Mouse (Mus musculus) kidney, embryonic 16.5 days (tissue): ENCODE data around the gene Kcnn3. TPM values are rescaled to one million over a fixed set of nuclear protein-coding genes. Genes with fewer than 3 reads are reported as not detected.

Experiments
- ATAC-seq: fragments of 200-750 bp; cut with Nextera tagmentation; 2 replicates; pipeline ENCODE4 v1.8.0; 2017; ENCODE audit warnings: moderate TSS enrichment; ENCODE audit not compliant: low FRiP score, low TSS enrichment
- H3K27ac ChIP-seq: fragments of 300-500 bp; sonication (generic); 2 replicates; pipeline ENCODE4 v1.5.1; 2014; ENCODE audit warnings: low read length
- H3K27me3 ChIP-seq: fragments of 300-500 bp; sonication (generic); 2 replicates; pipeline ENCODE4 v1.6.1; 2014; ENCODE audit warnings: low read length, control low read depth, mixed read lengths; ENCODE audit not compliant: insufficient read depth
- H3K36me3 ChIP-seq: fragments of 300-500 bp; sonication (generic); 2 replicates; pipeline ENCODE4 v1.6.1; 2014; ENCODE audit warnings: low read length, control low read depth, mixed read lengths; ENCODE audit not compliant: insufficient read depth
- H3K4me1 ChIP-seq: fragments of 300-500 bp; sonication (generic); 2 replicates; pipeline ENCODE4 v1.6.1; 2014; ENCODE audit warnings: low read length, control low read depth, mixed read lengths; ENCODE audit not compliant: insufficient read depth
- H3K4me2 ChIP-seq: fragments of 300-500 bp; sonication (generic); replicated peaks from 2 replicates; pipeline ENCODE4 v1.6.1; 2014; ENCODE audit warnings: low read depth, low read length
- H3K4me3 ChIP-seq: fragments of 300-500 bp; sonication (generic); 2 replicates; pipeline ENCODE4 v1.5.1; 2014; ENCODE audit warnings: mild to moderate bottlenecking, low read length
- H3K9ac ChIP-seq: fragments of 300-500 bp; sonication (generic); replicated peaks from 2 replicates; pipeline ENCODE4 v1.6.1; 2014; ENCODE audit warnings: low read length
- H3K9me3 ChIP-seq: fragments of 300-500 bp; sonication (generic); 2 replicates; pipeline ENCODE4 v1.6.1; 2016; ENCODE audit warnings: low read length, control low read depth
- WGBS: fragments of 180-500 bp; shearing (Covaris S2); extraction: QIAGEN DNeasy Blood & Tissue Kit; methylation state at CpG from one replicate; pipeline ENCODE4 v1.1.7; 2014; 5-methylcytosine and 5-hydroxymethylcytosine counted together
- polyA plus RNA-seq: library from polyadenylated mRNA; unstranded; fragments of >200 nt; fragmentation: Nextera tagmentation; extraction: Ambion mirVana; gene quantifications from 2 replicates; pipeline ENCODE4 v1.2.1, GENCODE M21; 2015

Kcnn3 gene
- polyA plus RNA-seq, 1 experiment from 2014 or later, result 2.6 TPM

GRCm38 (mm10) chr3:89534566-89535097 is 14.7 kb downstream of the Kcnn3 start:
- Histone ChIP-seq H3K27me3 (no peaks in the 10 kb centered on the region), H3K9ac (no peak overlapping the region), H3K4me2 (no peak overlapping the region), H3K36me3 (no peaks in the 10 kb centered on the region), H3K4me1 (no peaks in the 10 kb centered on the region), H3K4me3 (no peak overlapping the region), H3K9me3 (no peaks in the 10 kb centered on the region), H3K27ac (no peak overlapping the region)
- 34% methylated on average over 6 of the region's 6 CpGs for WGBS
- ATAC-seq, result no peak

DNA sequence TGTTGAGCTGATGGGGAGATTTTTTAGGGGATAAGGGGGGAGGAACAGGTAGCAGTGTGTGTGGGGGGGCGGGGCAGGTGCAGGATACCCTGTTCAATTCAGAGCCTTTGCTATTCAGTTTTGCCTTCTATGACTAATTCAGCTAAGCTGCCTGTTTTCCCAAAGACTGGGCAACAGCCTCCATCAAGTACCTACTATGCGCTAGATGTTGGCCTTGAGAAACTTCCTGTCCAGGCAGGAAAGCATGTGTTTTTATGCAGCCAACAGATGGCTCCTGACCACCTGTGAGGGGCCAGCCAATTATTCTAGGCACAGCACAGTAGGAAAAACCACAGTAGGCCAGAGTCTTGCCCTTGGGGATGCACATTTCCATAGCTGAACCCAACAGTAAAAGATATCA is 15.2 kb downstream of the Kcnn3 start:
- no peak overlapping the region for H3K4me2 ChIP-seq
- H3K4me1 ChIP-seq, result no peaks in the 10 kb centered on the region
- 95% methylated on average over 2 of the region's 2 CpGs for WGBS

DNA sequence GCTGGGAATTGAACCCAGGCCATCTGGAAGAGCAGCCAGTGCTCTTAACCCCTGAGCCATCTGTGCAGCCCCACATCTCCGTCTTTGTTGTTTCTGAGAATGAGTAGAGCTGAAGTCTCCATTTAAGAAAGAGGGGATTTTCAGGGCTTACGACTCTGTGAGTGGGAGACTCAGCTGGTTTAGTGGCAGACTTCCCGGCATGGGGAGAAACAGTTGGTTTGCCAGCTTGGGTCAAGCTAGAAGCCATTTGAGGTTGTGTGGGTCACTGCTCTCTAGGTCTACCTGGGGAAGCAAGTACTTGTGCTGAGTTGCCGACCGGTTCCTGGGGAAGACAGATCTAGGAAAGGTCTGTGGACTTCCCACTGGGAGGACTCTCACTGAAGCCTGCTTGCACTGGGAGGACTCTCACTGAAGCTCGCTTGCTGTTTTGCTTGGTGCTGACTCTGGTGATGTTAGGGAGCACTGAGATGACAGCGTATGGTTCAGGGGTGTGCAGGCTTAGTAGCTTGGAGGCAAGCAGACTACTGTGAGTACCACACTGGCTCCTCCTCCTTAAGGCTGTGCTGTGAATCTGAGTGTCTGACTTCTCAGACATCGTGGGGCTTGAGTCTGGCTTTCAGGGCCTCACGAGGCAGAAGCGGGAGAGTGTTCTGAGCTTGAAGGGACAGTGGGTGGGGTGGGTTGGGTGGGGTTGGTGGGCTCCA is 19.2 kb downstream of the Kcnn3 start:
- no peaks in the 10 kb centered on the region for H3K36me3 ChIP-seq

More for the DNA sequence above, 15.2 kb downstream of the Kcnn3 start:
- Histone ChIP-seq H3K4me3 (no peak overlapping the region), H3K27ac (no peak overlapping the region), H3K36me3 (no peaks in the 10 kb centered on the region), H3K9me3 (no peaks in the 10 kb centered on the region), H3K27me3 (no peaks in the 10 kb centered on the region), H3K9ac (no peak overlapping the region)
- ATAC-seq, result no peak

DNA sequence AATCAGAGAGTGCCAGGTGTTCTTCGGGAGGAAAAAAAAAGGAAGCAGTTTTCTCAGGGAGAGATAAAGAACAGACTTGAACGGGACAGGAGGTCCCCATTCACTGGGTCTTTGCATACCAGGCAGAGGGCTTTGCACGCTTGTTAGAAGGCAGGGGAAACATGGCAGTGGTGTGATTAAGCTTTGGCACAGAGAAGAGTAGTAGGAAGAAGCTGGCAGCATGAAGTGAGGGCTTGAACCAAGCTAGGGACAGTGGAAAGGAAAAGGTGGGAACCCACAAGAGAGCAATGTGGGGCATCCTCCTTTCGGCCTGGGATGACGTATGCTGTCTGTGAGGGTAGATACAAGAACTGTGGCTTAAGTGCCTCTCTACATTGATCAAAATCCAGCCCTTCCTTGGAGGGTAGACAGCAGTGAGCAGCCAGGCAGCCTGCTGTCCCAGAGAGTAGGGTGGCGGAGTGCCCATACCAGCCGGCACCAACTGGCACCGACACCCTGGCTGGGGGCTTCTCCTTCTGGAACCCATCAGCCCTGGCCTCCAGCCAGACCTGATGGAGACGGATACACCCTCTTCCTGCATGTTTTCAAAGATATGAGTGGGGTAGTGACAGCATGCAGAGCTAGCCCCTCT is 19.9 kb downstream of the Kcnn3 start:
- no peaks in the 10 kb centered on the region for H3K4me1 ChIP-seq
- ATAC-seq, result no peak

More for the DNA sequence above, 19.2 kb downstream of the Kcnn3 start:
- Histone ChIP-seq H3K4me3 (no peak overlapping the region), H3K27ac (no peak overlapping the region), H3K27me3 (no peaks in the 10 kb centered on the region), H3K9me3 (no peaks in the 10 kb centered on the region), H3K9ac (no peak overlapping the region), H3K4me1 (no peaks in the 10 kb centered on the region), H3K4me2 (no peak overlapping the region)
- no peak for ATAC-seq
- 84% methylated on average over 10 of the region's 10 CpGs for WGBS

GRCm38 (mm10) chr3:89540371-89540743 is 20.4 kb downstream of the Kcnn3 start:
- H3K36me3 ChIP-seq, result no peaks in the 10 kb centered on the region
- no peaks in the 10 kb centered on the region for H3K27me3 ChIP-seq
- no peaks in the 10 kb centered on the region for H3K4me1 ChIP-seq
- no peak overlapping the region for H3K4me2 ChIP-seq
- H3K4me3 ChIP-seq, result no peak overlapping the region
- WGBS, result 76% methylated on average over 6 of the region's 6 CpGs
- no peak overlapping the region for H3K9ac ChIP-seq
- no peak overlapping the region for H3K27ac ChIP-seq
- no peak for ATAC-seq
- no peaks in the 10 kb centered on the region for H3K9me3 ChIP-seq

More for the DNA sequence above, 19.9 kb downstream of the Kcnn3 start:
- Histone ChIP-seq H3K4me3 (no peak overlapping the region), H3K27ac (no peak overlapping the region), H3K27me3 (no peaks in the 10 kb centered on the region), H3K9ac (no peak overlapping the region), H3K4me2 (no peak overlapping the region), H3K9me3 (no peaks in the 10 kb centered on the region), H3K36me3 (no peaks in the 10 kb centered on the region)
- 83% methylated on average over 9 of the region's 9 CpGs for WGBS

GRCm38 (mm10) chr3:89546951-89547350 is 27.0 kb downstream of the Kcnn3 start:
- no peaks in the 10 kb centered on the region for H3K36me3 ChIP-seq
- H3K9ac ChIP-seq, result no peak overlapping the region
- peaks cover 2% of the 10 kb centered on the region; the same call in 1 of the 2 replicates for H3K4me1 ChIP-seq
- H3K27me3 ChIP-seq, result no peaks in the 10 kb centered on the region
- H3K4me3 ChIP-seq, result no peak overlapping the region
- H3K9me3 ChIP-seq, result no peaks in the 10 kb centered on the region
- H3K4me2 ChIP-seq, result no peak overlapping the region
- H3K27ac ChIP-seq, result no peak overlapping the region
- no peak for ATAC-seq
- WGBS, result 29% methylated on average over 5 of the region's 5 CpGs

- H3K36me3 ChIP-seq, result no peaks in the 10 kb centered on the region
- ATAC-seq, result 0 out of 2 replicates have a peak, but pooled peaks have one; percentile 54
- no peak overlapping the region for H3K27ac ChIP-seq
- H3K9ac ChIP-seq, result no peak overlapping the region
- peaks cover 2% of the 10 kb centered on the region; the same call in 1 of the 2 replicates for H3K4me1 ChIP-seq
- H3K27me3 ChIP-seq, result no peaks in the 10 kb centered on the region
- no peak overlapping the region for H3K4me2 ChIP-seq
- H3K4me3 ChIP-seq, result no peak overlapping the region
- peaks cover 3% of the 10 kb centered on the region; the same call in 1 of the 2 replicates for H3K9me3 ChIP-seq
- 68% methylated on average over 2 of the region's 2 CpGs for WGBS
Observed at GRCm38 (mm10) chr3:89548805-89549204, 28.8 kb downstream of the Kcnn3 start.

DNA sequence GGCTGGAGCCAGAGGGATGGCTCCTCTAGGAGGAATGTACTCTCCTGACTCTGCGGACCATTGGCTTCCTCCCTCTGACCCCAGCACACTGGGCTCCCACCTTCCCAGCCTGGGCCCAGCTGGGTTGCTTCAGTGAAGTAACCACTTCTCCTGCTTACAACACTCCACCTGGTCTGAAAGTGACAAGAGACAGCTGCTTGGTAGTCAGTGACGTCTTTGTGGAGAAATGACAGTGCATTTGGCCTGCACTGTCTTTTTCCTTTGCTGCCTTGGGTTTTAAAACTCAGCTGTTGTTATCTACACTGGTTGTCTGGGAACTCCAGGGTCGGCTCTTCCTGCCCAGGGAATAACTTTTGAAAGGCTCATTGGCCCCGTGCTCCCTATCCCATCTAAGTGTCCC is 29.5 kb downstream of the Kcnn3 start:
- H3K27me3 ChIP-seq, result no peaks in the 10 kb centered on the region
- H3K9ac ChIP-seq, result no peak overlapping the region
- H3K36me3 ChIP-seq, result no peaks in the 10 kb centered on the region
- H3K4me1 ChIP-seq, result peaks cover 2% of the 10 kb centered on the region; the same call in 1 of the 2 replicates
- 27% methylated on average over 4 of the region's 4 CpGs for WGBS
- H3K27ac ChIP-seq, result peak overlapping the region; percentile 5; the same call in 1 of the 2 replicates
- peaks cover 3% of the 10 kb centered on the region; the same call in 1 of the 2 replicates for H3K9me3 ChIP-seq
- ATAC-seq, result 0 out of 2 replicates have a peak, but pooled peaks have one; percentile 31
- no peak overlapping the region for H3K4me2 ChIP-seq
- H3K4me3 ChIP-seq, result no peak overlapping the region

- Histone ChIP-seq H3K27ac (no peak overlapping the region), H3K4me1 (peaks cover 1% of the 10 kb centered on the region; the same call in 1 of the 2 replicates), H3K36me3 (no peaks in the 10 kb centered on the region), H3K9ac (no peak overlapping the region), H3K4me3 (no peak overlapping the region), H3K9me3 (peaks cover 3% of the 10 kb centered on the region; the same call in 1 of the 2 replicates), H3K27me3 (no peaks in the 10 kb centered on the region), H3K4me2 (no peak overlapping the region)
- no peak for ATAC-seq
- WGBS, result 89% methylated on average over 2 of the region's 2 CpGs
Observed at GRCm38 (mm10) chr3:89551880-89552279, 31.9 kb downstream of the Kcnn3 start.

- no peak overlapping the region for H3K4me3 ChIP-seq
- H3K4me2 ChIP-seq, result no peak overlapping the region
- no peaks in the 10 kb centered on the region for H3K4me1 ChIP-seq
- WGBS, result 86% methylated on average over 8 of the region's 8 CpGs
- no peak overlapping the region for H3K9ac ChIP-seq
- H3K27me3 ChIP-seq, result no peaks in the 10 kb centered on the region
- ATAC-seq, result no peak
- peaks cover 3% of the 10 kb centered on the region; the same call in 1 of the 2 replicates for H3K9me3 ChIP-seq
- no peaks in the 10 kb centered on the region for H3K36me3 ChIP-seq
- no peak overlapping the region for H3K27ac ChIP-seq
Observed at GRCm38 (mm10) chr3:89553432-89553831, 33.5 kb downstream of the Kcnn3 start.
